Mouse (Mus musculus) cerebellum, adult 18-20 months (tissue): ENCODE measurements at regions not wholly inside any gene's neighbourhood (a gene's known extent, or its start where the extent isn't known, plus 50 kb on each side); places are given as distances from the start of the nearest gene placed in this dataset.
A peak's percentile ranks its signal among the peaks of the same experiment; 100 is the strongest.

Source experiments
- DNase-seq, 2 experiments: peaks; one replicate each; pipeline ENCODE4 v3.0.0; 2021

- peak; percentile 37 to 46 for DNase-seq
Observed at GRCm38 (mm10) chr17:64499281-64499997, 101.1 kb upstream of the Man2a1 start.

DNA sequence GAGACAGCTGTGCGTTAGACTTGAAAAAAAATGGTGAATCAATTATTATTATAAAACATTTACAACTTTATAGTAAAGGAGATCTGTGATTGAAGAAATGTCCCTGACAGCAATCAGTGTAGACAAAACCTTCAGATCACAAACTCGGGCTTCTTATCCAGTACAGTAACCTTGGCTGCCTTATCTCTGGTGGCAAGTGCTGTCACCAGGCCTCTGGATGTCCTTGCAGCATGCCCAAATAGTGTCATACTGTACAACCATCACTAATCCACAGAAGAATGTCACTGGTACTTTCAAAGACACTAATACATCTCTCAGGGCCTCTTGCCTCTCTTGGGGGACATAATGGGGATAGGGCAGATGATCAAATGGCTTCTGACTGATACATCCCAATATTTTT lies 98.2 kb upstream of the Man2a1 start:
- DNase-seq = no peak

GRCm38 (mm10) chr17:64505956-64506355 lies 94.6 kb upstream of the Man2a1 start:
- no peak for DNase-seq

DNA sequence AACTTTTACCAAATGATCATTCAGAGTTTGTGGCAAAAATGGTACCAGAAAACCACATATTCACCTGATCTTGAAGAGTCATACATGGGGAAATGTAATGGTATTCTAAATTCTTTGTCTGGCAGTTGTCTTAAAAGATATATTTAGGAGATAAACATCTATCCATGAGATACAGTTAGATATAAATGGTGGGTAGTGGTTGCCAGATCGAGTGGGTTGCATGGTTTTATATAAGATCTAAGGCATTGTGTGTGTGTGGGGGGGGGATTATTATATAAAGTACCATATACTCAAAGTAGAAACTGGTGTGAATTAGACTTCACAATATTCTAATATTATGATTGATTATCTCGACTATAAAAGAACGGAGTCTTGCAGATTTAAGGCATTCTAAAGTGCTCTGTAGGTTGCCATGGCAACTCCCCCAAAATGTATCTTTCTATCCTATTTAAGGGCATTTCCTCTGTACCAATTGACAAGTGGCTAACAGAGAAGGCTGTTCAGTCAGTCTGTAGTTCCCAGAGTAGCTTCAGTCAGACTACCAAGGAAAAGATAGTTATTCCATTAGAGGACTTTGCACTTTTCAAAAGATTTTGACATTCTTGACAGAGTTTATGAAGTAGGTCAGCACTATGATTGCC lies 89.3 kb upstream of the Man2a1 start:
- DNase-seq = no peak

GRCm38 (mm10) chr17:64522213-64522612 lies 78.3 kb upstream of the Man2a1 start:
- DNase-seq = no peak

DNA sequence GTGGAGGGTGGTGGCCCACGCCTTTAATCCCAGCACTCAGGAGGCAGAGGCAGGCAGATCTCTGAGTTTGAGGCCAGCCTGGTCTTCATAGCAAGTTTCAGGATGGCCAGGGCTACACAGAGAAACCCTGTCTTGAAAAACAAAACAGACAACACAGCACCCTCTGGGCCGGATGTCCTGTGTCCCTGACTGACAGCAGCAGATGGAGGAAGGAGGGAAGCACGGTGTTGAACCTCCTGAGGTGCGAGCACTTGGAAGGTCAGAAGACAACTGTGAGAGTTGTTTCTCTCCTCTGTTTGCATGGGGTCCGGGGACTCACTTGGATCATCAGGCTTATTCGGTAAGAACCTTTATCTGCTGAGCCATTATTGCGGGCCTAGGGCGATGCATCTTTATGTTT lies 76.6 kb upstream of the Man2a1 start:
- no peak for DNase-seq

GRCm38 (mm10) chr17:64527817-64528216 lies 72.7 kb upstream of the Man2a1 start:
- DNase-seq = no peak

- no peak for DNase-seq
Observed at GRCm38 (mm10) chr17:64528476-64528875, 72.1 kb upstream of the Man2a1 start.

DNA sequence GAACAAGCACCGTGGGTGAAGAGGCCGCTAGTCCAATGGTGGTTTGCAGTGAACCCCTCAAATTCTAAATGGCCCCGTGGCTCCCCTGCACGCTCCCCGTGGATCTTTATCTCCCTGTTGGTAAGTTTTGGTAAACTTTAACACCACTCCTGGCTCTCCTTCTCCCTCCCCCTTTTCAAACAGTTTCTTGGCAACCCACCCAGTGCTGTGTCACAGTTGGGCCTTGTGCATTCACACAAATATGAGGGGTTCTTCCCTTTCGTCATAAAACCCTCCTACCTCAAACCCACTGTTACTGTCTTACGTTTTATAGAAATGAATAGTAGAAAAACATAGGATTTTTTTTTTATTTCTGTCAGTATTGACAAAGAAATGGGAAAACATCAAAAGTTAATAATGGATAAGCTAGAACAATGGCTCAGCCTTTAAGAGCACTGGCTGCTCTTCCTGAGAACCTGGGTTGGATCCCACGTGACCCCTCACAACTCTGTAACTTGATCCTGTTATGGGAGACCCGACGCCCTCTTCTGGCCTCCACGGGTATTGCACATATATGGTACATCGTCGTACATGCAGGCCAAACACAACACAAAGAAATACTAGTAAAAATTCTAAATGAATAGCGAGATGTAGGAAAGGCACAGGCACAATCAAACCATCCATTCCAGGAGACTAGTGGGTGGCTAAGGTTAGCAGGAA lies 71.1 kb upstream of the Man2a1 start:
- no peak for DNase-seq

DNA sequence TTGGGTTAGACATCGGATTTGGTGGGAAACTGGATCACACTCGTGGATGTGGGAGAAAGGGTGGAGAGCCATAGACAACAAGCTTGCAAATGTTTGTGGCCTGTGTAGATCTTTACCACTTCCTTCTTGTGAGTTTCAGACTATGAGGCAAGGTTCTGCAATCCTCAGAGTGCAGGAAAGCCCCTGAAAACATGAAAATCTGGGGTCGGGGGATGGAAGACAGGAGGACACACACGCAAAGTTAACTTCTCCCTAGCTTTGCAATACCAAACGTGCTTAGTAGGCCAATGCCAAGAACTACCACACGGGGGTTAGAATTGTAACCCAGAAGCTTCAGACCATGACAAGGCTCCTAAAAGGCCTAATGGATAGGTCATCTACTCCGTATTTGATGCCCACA lies 69.4 kb upstream of the Man2a1 start:
- DNase-seq = no peak

GRCm38 (mm10) chr17:64534323-64534722 lies 66.2 kb upstream of the Man2a1 start:
- DNase-seq = no peak

DNA sequence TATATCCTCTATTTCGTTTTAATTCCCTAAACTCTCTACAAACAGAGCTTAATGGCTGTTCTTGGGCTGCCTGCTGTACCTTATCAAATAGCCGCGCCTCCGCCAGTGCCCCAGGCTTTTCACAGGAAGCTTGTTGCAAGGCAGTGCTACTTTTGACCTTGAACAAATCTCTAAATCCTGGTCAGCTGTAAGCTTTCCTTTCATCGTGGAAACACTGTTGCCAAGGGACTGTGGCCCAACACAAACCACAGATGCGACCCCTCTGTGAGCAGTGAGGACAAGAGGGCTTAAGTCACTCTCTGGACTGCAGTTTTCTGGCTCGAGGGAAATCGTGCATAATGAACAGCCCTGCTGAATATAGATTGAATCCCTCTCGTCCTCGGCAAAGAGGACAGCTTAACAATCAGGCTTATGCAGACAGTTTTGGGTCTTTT lies 62.0 kb upstream of the Man2a1 start:
- DNase-seq = no peak

- DNase-seq = no peak
Observed at GRCm38 (mm10) chr17:64540411-64540810, 60.1 kb upstream of the Man2a1 start.

DNA sequence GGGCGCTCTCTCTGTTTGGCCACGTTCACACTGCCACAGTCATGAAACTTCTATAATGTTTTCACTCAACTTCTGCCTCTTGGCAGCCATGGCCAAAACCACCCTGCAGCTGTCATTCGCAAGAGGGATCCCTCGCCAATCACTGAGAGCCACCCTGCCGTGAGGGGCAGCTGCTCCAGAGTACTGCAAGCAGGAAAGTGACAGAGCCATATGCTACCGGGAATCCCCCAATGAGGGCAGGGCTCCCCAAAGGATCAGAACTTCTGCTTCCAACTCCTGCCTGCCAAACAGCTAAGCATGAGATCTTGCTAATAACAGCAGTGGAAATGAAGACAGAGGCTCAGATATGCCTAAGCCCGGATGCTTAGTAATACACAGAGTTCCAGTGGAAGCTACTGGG lies 52.0 kb upstream of the Man2a1 start:
- DNase-seq = peak in 1 of 2 experiments; percentile 5

DNA sequence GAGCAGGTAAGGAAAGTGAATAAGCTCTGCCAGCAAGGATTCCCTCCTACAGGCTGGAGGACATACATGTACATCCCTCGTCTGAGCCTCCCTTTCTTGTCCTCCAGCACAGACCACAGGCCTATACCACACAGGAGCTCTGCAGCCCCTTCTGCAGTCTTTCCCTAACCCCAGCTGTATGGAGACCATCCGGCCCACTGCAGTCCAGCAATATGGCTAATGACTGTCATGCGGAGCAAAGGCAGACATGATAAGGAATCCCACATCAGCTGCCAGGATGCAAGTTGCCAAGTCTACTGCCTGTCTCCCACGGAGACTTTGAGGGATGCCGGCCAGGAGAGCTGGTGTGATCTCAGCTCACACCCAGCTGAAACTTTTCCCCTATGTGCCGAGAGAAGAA lies 50.5 kb upstream of the Man2a1 start:
- DNase-seq = no peak
